Mouse (Mus musculus): ENCODE results near the gene Supt3. TPM values are rescaled to one million over a fixed set of nuclear protein-coding genes. Genes with fewer than 3 reads are reported as not detected.

Gene Supt3
- polyA plus RNA-seq, 1 experiment from 2014 or later: 19.9 TPM

- Histone ChIP-seq H3K9ac (replicated peaks; ENCODE audit: low read length) (no peak overlapping the region), H3K4me3 (replicated peaks; ENCODE audit: low read depth, low read length) (no peak overlapping the region), H3K36me3 (ENCODE audit: control insufficient read depth, insufficient read depth, low read length) (no peaks in the 10 kb centered on the region), H3K27ac (replicated peaks; ENCODE audit: low read depth, low read length) (no peak overlapping the region), H3K9me3 (ENCODE audit: control insufficient read depth, low read length) (no peaks in the 10 kb centered on the region), H3K27me3 (ENCODE audit: control insufficient read depth, insufficient read depth, low read length) (no peaks in the 10 kb centered on the region), H3K4me2 (ENCODE audit: low read length) (no peak overlapping the region), H3K4me1 (ENCODE audit: control insufficient read depth, insufficient read depth, low read length) (no peaks in the 10 kb centered on the region)
- DNase-seq (no peak), ATAC-seq (ENCODE audit: low FRiP score, low TSS enrichment) (no peak)
Measured at GRCm38 (mm10) chr17:45045804-45046203, 268.9 kb downstream of the Supt3 start.

- Histone ChIP-seq H3K9ac (replicated peaks; ENCODE audit: low read length) (no peak overlapping the region), H3K4me2 (ENCODE audit: low read length) (no peak overlapping the region)
Measured at GRCm38 (mm10) chr17:45046583-45046982, 269.6 kb downstream of the Supt3 start.

GRCm38 (mm10) chr17:45047236-45047635 is 270.3 kb downstream of the Supt3 start:
- no peaks in the 10 kb centered on the region for H3K27me3 ChIP-seq (ENCODE audit: control insufficient read depth, insufficient read depth, low read length)
- 91% methylated on average over 6 of the region's 6 CpGs for WGBS
- ATAC-seq (ENCODE audit: low FRiP score, low TSS enrichment) (no peak), DNase-seq (no peak)
- no peaks in the 10 kb centered on the region for H3K36me3 ChIP-seq (ENCODE audit: control insufficient read depth, insufficient read depth, low read length)
- H3K9me3 ChIP-seq (ENCODE audit: control insufficient read depth, low read length): no peaks in the 10 kb centered on the region
- no peak overlapping the region for H3K4me2 ChIP-seq (ENCODE audit: low read length)
- no peak overlapping the region for H3K9ac ChIP-seq (replicated peaks; ENCODE audit: low read length)
- H3K4me3 ChIP-seq (replicated peaks; ENCODE audit: low read depth, low read length): no peak overlapping the region
- H3K4me1 ChIP-seq (ENCODE audit: control insufficient read depth, insufficient read depth, low read length): no peaks in the 10 kb centered on the region
- no peak overlapping the region for H3K27ac ChIP-seq (replicated peaks; ENCODE audit: low read depth, low read length)

More at GRCm38 (mm10) chr17:45046583-45046982, 269.6 kb downstream of the Supt3 start:
- Histone ChIP-seq H3K9me3 (ENCODE audit: control insufficient read depth, low read length) (no peaks in the 10 kb centered on the region), H3K27ac (replicated peaks; ENCODE audit: low read depth, low read length) (no peak overlapping the region), H3K27me3 (ENCODE audit: control insufficient read depth, insufficient read depth, low read length) (no peaks in the 10 kb centered on the region), H3K36me3 (ENCODE audit: control insufficient read depth, insufficient read depth, low read length) (no peaks in the 10 kb centered on the region), H3K4me3 (replicated peaks; ENCODE audit: low read depth, low read length) (no peak overlapping the region), H3K4me1 (ENCODE audit: control insufficient read depth, insufficient read depth, low read length) (no peaks in the 10 kb centered on the region)
- WGBS: 97% methylated on average over 3 of the region's 3 CpGs
- DNase-seq (no peak), ATAC-seq (ENCODE audit: low FRiP score, low TSS enrichment) (no peak)

GRCm38 (mm10) chr17:45051971-45052370 is 275.0 kb downstream of the Supt3 start:
- Histone ChIP-seq H3K9ac (replicated peaks; ENCODE audit: low read length) (no peak overlapping the region), H3K4me3 (replicated peaks; ENCODE audit: low read depth, low read length) (no peak overlapping the region), H3K36me3 (ENCODE audit: control insufficient read depth, insufficient read depth, low read length) (no peaks in the 10 kb centered on the region), H3K4me1 (ENCODE audit: control insufficient read depth, insufficient read depth, low read length) (no peaks in the 10 kb centered on the region), H3K4me2 (ENCODE audit: low read length) (no peak overlapping the region), H3K27me3 (ENCODE audit: control insufficient read depth, insufficient read depth, low read length) (no peaks in the 10 kb centered on the region), H3K27ac (replicated peaks; ENCODE audit: low read depth, low read length) (no peak overlapping the region), H3K9me3 (ENCODE audit: control insufficient read depth, low read length) (no peaks in the 10 kb centered on the region)
- ATAC-seq (ENCODE audit: low FRiP score, low TSS enrichment): no peak
- 86% methylated on average over 3 of the region's 3 CpGs for WGBS
- DNase-seq: no peak

- no peaks in the 10 kb centered on the region for H3K36me3 ChIP-seq (ENCODE audit: control insufficient read depth, insufficient read depth, low read length)
- H3K9me3 ChIP-seq (ENCODE audit: control insufficient read depth, low read length): no peaks in the 10 kb centered on the region
- no peak for DNase-seq
- H3K9ac ChIP-seq (replicated peaks; ENCODE audit: low read length): no peak overlapping the region
- no peak overlapping the region for H3K4me2 ChIP-seq (ENCODE audit: low read length)
- no peak overlapping the region for H3K4me3 ChIP-seq (replicated peaks; ENCODE audit: low read depth, low read length)
- no peak for ATAC-seq (ENCODE audit: low FRiP score, low TSS enrichment)
- no peaks in the 10 kb centered on the region for H3K4me1 ChIP-seq (ENCODE audit: control insufficient read depth, insufficient read depth, low read length)
- no peak overlapping the region for H3K27ac ChIP-seq (replicated peaks; ENCODE audit: low read depth, low read length)
- WGBS: 91% methylated on average over 3 of the region's 3 CpGs
- H3K27me3 ChIP-seq (ENCODE audit: control insufficient read depth, insufficient read depth, low read length): no peaks in the 10 kb centered on the region
Measured at GRCm38 (mm10) chr17:45053371-45053770, 276.4 kb downstream of the Supt3 start.

- H3K27me3 ChIP-seq (ENCODE audit: control insufficient read depth, insufficient read depth, low read length): no peaks in the 10 kb centered on the region
- H3K27ac ChIP-seq (replicated peaks; ENCODE audit: low read depth, low read length): no peak overlapping the region
- no peak for DNase-seq
- no peak overlapping the region for H3K4me3 ChIP-seq (replicated peaks; ENCODE audit: low read depth, low read length)
- no peaks in the 10 kb centered on the region for H3K9me3 ChIP-seq (ENCODE audit: control insufficient read depth, low read length)
- H3K4me1 ChIP-seq (ENCODE audit: control insufficient read depth, insufficient read depth, low read length): no peaks in the 10 kb centered on the region
- no peak overlapping the region for H3K4me2 ChIP-seq (ENCODE audit: low read length)
- H3K36me3 ChIP-seq (ENCODE audit: control insufficient read depth, insufficient read depth, low read length): no peaks in the 10 kb centered on the region
- no peak overlapping the region for H3K9ac ChIP-seq (replicated peaks; ENCODE audit: low read length)
- no peak for ATAC-seq (ENCODE audit: low FRiP score, low TSS enrichment)
- 81% methylated on average over 4 of the region's 4 CpGs for WGBS
Measured at GRCm38 (mm10) chr17:45054526-45054925, 277.6 kb downstream of the Supt3 start.

- H3K4me3 ChIP-seq (replicated peaks; ENCODE audit: low read depth, low read length): no peak overlapping the region
- no peak overlapping the region for H3K27ac ChIP-seq (replicated peaks; ENCODE audit: low read depth, low read length)
- H3K4me2 ChIP-seq (ENCODE audit: low read length): no peak overlapping the region
- H3K27me3 ChIP-seq (ENCODE audit: control insufficient read depth, insufficient read depth, low read length): no peaks in the 10 kb centered on the region
- H3K9me3 ChIP-seq (ENCODE audit: control insufficient read depth, low read length): no peaks in the 10 kb centered on the region
- H3K36me3 ChIP-seq (ENCODE audit: control insufficient read depth, insufficient read depth, low read length): no peaks in the 10 kb centered on the region
- ATAC-seq (ENCODE audit: low FRiP score, low TSS enrichment): no peak
- WGBS: 91% methylated on average over 2 of the region's 2 CpGs
- DNase-seq: no peak
- no peak overlapping the region for H3K9ac ChIP-seq (replicated peaks; ENCODE audit: low read length)
- no peaks in the 10 kb centered on the region for H3K4me1 ChIP-seq (ENCODE audit: control insufficient read depth, insufficient read depth, low read length)
Measured at GRCm38 (mm10) chr17:45056894-45057293, 279.9 kb downstream of the Supt3 start.

- ATAC-seq (ENCODE audit: low FRiP score, low TSS enrichment): no peak
- H3K27me3 ChIP-seq (ENCODE audit: control insufficient read depth, insufficient read depth, low read length): no peaks in the 10 kb centered on the region
- DNase-seq: no peak
- no peak overlapping the region for H3K4me3 ChIP-seq (replicated peaks; ENCODE audit: low read depth, low read length)
- no peak overlapping the region for H3K9ac ChIP-seq (replicated peaks; ENCODE audit: low read length)
- 69% methylated on average over 6 of the region's 6 CpGs for WGBS
- H3K27ac ChIP-seq (replicated peaks; ENCODE audit: low read depth, low read length): no peak overlapping the region
- H3K36me3 ChIP-seq (ENCODE audit: control insufficient read depth, insufficient read depth, low read length): no peaks in the 10 kb centered on the region
- no peaks in the 10 kb centered on the region for H3K9me3 ChIP-seq (ENCODE audit: control insufficient read depth, low read length)
- H3K4me2 ChIP-seq (ENCODE audit: low read length): no peak overlapping the region
- no peaks in the 10 kb centered on the region for H3K4me1 ChIP-seq (ENCODE audit: control insufficient read depth, insufficient read depth, low read length)
Measured at GRCm38 (mm10) chr17:45057780-45058179, 280.8 kb downstream of the Supt3 start.

- Histone ChIP-seq H3K4me1 (ENCODE audit: control insufficient read depth, insufficient read depth, low read length) (no peaks in the 10 kb centered on the region), H3K4me3 (replicated peaks; ENCODE audit: low read depth, low read length) (no peak overlapping the region), H3K27ac (replicated peaks; ENCODE audit: low read depth, low read length) (no peak overlapping the region), H3K9me3 (ENCODE audit: control insufficient read depth, low read length) (no peaks in the 10 kb centered on the region), H3K36me3 (ENCODE audit: control insufficient read depth, insufficient read depth, low read length) (no peaks in the 10 kb centered on the region), H3K27me3 (ENCODE audit: control insufficient read depth, insufficient read depth, low read length) (no peaks in the 10 kb centered on the region), H3K9ac (replicated peaks; ENCODE audit: low read length) (no peak overlapping the region), H3K4me2 (ENCODE audit: low read length) (no peak overlapping the region)
- WGBS: 53% methylated on average over 6 of the region's 6 CpGs
- no peak for ATAC-seq (ENCODE audit: low FRiP score, low TSS enrichment)
- no peak for DNase-seq
Measured at GRCm38 (mm10) chr17:45058566-45059363, 281.8 kb downstream of the Supt3 start.
